Mouse (Mus musculus) kidney, embryonic 15.5 days (tissue): ENCODE measurements around the gene Fuz. TPM values are rescaled to one million over a fixed set of nuclear protein-coding genes. Genes with fewer than 3 reads are reported as not detected.
"Not testable (repeated sequence)": the region's sequence is repeated elsewhere in the genome, so short reads cannot be mapped to it uniquely, and the experiment has no call there.

Source experiments
- ATAC-seq: fragments of 200-750 bp; cut with Nextera tagmentation; replicated peaks from 2 replicates; pipeline ENCODE4 v1.8.0; 2017; ENCODE audit warnings: moderate TSS enrichment; ENCODE audit not compliant: low FRiP score
- H3K27ac ChIP-seq: fragments of 300-500 bp; sonication (generic); 2 replicates; pipeline ENCODE4 v1.5.1; 2015; ENCODE audit warnings: mild to moderate bottlenecking, inconsistent platforms
- H3K27me3 ChIP-seq: fragments of 300-500 bp; sonication (generic); 2 replicates; pipeline ENCODE4 v1.6.1; 2015; ENCODE audit warnings: inconsistent platforms
- H3K36me3 ChIP-seq: fragments of 300-500 bp; sonication (generic); 2 replicates; pipeline ENCODE4 v1.6.1; 2015; ENCODE audit warnings: inconsistent platforms
- H3K4me1 ChIP-seq: fragments of 300-500 bp; sonication (generic); 2 replicates; pipeline ENCODE4 v1.6.1; 2015; ENCODE audit warnings: inconsistent platforms
- H3K4me2 ChIP-seq: fragments of 300-500 bp; sonication (generic); 2 replicates; pipeline ENCODE4 v1.6.1; 2015; ENCODE audit warnings: moderate library complexity, mild to moderate bottlenecking, inconsistent platforms
- H3K4me3 ChIP-seq: fragments of 300-500 bp; sonication (generic); replicated peaks from 2 replicates; pipeline ENCODE4 v1.5.1; 2015; ENCODE audit warnings: mild to moderate bottlenecking, inconsistent platforms
- H3K9ac ChIP-seq: fragments of 300-500 bp; sonication (generic); 2 replicates; pipeline ENCODE4 v1.6.1; 2015; ENCODE audit warnings: mild to moderate bottlenecking, inconsistent platforms
- H3K9me3 ChIP-seq: fragments of 300-500 bp; sonication (generic); replicated peaks from 2 replicates; pipeline ENCODE4 v1.6.1; 2016; ENCODE audit warnings: inconsistent platforms
- WGBS: fragments of 180-500 bp; shearing (Covaris S2); methylation state at CpG from one replicate; pipeline ENCODE4 v1.1.7; 2015; ENCODE audit warnings: mixed read lengths; 5-methylcytosine and 5-hydroxymethylcytosine counted together
- polyA plus RNA-seq: library from polyadenylated mRNA; unstranded; fragments of >200 nt; fragmentation: Nextera tagmentation; extraction: Ambion mirVana; gene quantifications from 2 replicates; pipeline ENCODE4 v1.2.1, GENCODE M21; 2015

The Fuz gene
- polyA plus RNA-seq, 1 experiment from 2014 or later, result 24.0 TPM

DNA sequence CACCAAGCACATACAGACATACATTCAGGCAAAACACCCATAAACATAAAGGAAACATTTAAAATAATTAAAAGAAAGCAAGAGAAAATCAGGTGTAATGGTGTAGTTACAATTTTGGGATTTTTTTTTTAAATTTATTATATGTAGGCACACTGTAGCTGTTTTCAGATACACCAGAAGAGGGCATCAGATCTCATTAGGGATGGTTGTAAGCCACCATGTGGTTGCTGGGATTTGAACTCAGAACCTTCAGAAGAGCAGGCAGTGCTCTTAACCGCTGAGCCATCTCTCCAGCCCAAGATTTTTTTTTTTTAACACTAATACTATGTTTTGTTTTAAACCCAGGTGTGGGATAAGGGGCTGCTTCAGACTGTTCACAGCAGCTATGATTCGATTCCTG lies 24.1 kb upstream of the Fuz start:
- H3K9ac ChIP-seq, ATAC-seq, H3K27me3 ChIP-seq, H3K9me3 ChIP-seq, H3K4me3 ChIP-seq, H3K4me2 ChIP-seq, H3K27ac ChIP-seq: not testable (repeated sequence)
- Histone ChIP-seq H3K36me3 (peaks cover 13% of the 10 kb centered on the region), H3K4me1 (peaks cover 38% of the 10 kb centered on the region)
- WGBS, result 91% methylated on average over 2 of the region's 2 CpGs

DNA sequence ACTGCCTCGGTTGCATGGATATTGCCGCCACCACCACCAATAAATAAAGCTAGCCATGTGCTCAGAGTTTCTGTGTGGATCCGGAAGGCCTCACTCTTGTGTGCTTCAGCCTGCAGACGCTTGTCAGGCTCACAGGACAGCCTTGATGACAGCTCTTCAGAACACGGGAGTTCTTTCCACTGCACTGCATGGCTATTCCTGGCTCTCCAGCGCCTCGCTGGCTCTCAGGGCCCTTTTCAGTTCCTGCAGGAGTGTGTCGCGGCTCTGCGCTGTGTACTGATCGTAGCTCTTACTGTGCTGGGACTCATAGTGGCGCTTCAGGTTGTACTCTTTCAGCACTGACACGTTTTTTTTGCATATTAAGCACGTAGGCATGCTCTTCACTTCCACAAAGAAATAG lies 18.0 kb upstream of the Fuz start:
- ATAC-seq, result no peak
- Histone ChIP-seq H3K9me3 (no peaks in the 10 kb centered on the region), H3K27me3 (no peaks in the 10 kb centered on the region), H3K27ac (no peak overlapping the region), H3K9ac (no peak overlapping the region), H3K4me1 (peaks cover 9% of the 10 kb centered on the region; the same call in 1 of the 2 replicates), H3K36me3 (peaks cover 73% of the 10 kb centered on the region), H3K4me3 (no peak overlapping the region), H3K4me2 (no peak overlapping the region)
- WGBS, result 86% methylated on average over 14 of the region's 14 CpGs

DNA sequence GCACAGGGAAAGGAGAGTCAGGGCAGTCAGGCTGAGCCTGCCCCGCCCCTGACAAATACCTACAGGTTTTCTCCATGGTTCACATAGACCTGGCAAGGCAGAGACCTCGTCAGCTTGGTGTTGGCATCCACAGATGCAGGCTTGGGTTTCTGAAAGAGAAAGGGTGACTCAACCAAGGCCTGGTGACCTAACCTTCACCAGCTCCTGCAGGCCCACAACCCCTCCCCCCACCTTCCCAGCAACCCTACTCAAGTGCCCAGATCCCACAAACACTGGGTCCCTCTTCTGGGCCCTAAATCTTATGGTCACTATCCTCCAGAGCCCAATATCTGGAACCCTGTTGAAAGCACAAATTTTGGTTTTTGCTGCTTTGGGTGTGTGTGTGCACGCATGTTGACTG lies 12.8 kb upstream of the Fuz start:
- Histone ChIP-seq H3K4me1 (peaks cover 17% of the 10 kb centered on the region; the same call in 1 of the 2 replicates), H3K4me3 (no peak overlapping the region), H3K27me3 (no peaks in the 10 kb centered on the region), H3K4me2 (no peak overlapping the region), H3K9me3 (no peaks in the 10 kb centered on the region), H3K36me3 (peaks cover 95% of the 10 kb centered on the region), H3K27ac (no peak overlapping the region), H3K9ac (no peak overlapping the region)
- 88% methylated on average over 3 of the region's 3 CpGs for WGBS
- no peak for ATAC-seq

DNA sequence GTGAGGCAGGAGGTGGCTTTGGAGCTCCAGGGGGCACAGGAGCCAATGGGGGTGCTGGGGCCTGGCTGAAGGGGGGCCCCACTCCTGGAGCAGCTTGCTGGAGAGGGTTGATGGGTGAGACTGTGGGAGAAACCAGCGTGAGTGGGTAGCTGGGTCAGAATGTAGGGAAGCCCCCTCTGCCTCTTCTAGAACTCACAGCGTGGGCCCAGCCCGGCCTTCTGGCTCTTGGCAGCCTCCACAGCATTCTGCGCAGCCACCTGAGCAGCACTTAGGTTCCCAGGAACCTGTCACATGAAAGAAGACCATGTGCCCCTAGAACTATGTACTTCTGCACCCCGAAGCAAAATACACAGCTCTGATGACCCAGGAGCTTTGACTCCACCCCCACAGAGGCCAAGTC lies 11.2 kb upstream of the Fuz start:
- H3K4me2 ChIP-seq, result no peak overlapping the region
- no peak overlapping the region for H3K4me3 ChIP-seq
- H3K27ac ChIP-seq, result no peak overlapping the region
- peaks cover 95% of the 10 kb centered on the region for H3K36me3 ChIP-seq
- ATAC-seq, result no peak
- H3K27me3 ChIP-seq, result no peaks in the 10 kb centered on the region
- H3K9me3 ChIP-seq, result no peaks in the 10 kb centered on the region
- WGBS, result 90% methylated on average over 5 of the region's 5 CpGs
- no peak overlapping the region for H3K9ac ChIP-seq
- peaks cover 23% of the 10 kb centered on the region; the same call in 1 of the 2 replicates for H3K4me1 ChIP-seq

DNA sequence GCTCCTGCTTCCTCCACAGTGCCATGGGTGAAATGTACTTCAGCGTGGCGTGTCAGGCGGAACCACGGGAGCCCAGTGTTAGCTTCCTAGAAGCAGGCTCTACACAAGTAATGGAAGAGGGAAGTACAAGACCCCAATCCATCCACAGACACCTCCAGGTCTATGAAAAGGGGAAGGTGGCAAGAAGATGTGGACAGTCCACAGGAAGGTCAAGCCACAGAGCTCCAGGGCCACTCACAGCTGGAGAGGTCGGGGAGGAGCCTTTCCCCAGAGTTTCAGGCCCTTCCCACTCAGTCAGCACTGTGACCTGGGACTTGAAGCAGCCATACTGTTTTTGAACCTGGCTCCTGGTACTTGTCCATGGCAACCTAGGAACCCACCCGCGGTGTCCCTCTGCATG lies 8.9 kb upstream of the Fuz start:
- H3K27ac ChIP-seq, result 0 out of 2 replicates have a peak overlapping the region, but pooled peaks have one; percentile 9
- WGBS, result 80% methylated on average over 7 of the region's 7 CpGs
- peaks cover 81% of the 10 kb centered on the region for H3K36me3 ChIP-seq

DNA sequence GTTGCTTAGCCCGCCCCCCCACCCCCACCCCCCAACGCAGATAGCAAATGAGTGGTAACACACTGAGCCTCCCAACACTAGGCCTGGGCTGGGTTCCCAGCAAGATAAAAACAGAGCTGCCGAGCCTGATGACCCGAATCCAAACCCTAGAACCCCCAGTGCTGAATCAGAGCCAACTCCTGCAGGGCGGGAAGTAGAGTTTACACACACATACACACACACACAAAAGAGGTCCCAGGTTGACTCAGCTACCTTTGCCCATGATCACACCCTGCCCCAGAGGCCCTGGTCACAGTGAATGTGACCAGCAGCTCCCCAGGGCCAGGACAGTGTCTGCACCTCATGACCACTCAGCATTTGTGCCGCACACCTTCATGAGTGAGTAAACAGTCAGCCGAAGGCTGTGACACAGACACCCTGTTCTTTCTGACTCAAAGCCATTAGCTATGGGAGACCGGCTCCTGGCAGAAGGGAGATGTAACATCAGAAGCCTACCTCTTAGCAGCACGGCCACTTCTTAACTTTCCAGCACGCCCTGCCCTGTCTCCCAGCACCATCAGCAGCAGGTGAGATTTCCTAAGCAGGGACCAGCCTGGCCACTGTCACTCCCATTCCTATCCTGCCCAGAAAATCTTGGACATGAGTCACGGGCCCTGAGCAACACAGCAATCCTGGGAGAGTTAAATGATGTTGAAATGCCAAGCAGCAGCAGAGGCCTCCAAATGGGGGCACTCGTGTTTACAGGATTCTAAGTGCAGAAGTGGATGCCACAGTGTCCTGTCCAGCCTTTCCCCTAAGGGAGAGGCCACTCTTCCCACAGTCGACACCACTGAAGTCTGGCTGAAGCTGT lies 7.4 kb upstream of the Fuz start:
- H3K4me2 ChIP-seq, result no peak overlapping the region
- no peak for ATAC-seq
- 81% methylated on average over 13 of the region's 13 CpGs for WGBS
- peaks cover 66% of the 10 kb centered on the region for H3K36me3 ChIP-seq
- H3K4me3 ChIP-seq, result no peak overlapping the region
- no peaks in the 10 kb centered on the region for H3K27me3 ChIP-seq
- H3K4me1 ChIP-seq, result peaks cover 44% of the 10 kb centered on the region
- no peaks in the 10 kb centered on the region for H3K9me3 ChIP-seq
- 0 out of 2 replicates have a peak overlapping the region, but pooled peaks have one; percentile 1 for H3K9ac ChIP-seq
- H3K27ac ChIP-seq, result no peak overlapping the region

More for the DNA sequence above, 8.9 kb upstream of the Fuz start:
- Histone ChIP-seq H3K9me3 (no peaks in the 10 kb centered on the region), H3K4me2 (no peak overlapping the region), H3K27me3 (no peaks in the 10 kb centered on the region), H3K9ac (no peak overlapping the region), H3K4me1 (peaks cover 39% of the 10 kb centered on the region), H3K4me3 (no peak overlapping the region)
- ATAC-seq, result no peak

DNA sequence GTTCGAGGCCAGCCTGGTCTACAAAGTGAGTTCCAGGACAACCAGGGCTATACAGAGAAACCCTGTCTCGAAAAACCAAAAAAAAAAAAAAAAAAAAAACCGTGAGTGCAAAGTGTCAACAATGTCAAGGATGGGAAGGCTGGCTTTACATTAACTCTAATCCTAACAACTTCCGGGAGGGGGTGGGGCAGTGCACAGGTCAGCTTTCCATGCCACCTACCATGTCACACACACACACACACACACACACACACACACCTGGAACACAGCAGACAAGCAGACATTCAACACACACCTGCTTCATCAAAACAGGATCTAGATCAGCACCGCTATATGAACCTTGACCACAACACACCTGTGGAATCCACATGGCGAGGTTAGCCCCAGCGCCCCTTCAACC lies 5.7 kb upstream of the Fuz start:
- WGBS, result 84% methylated on average over 6 of the region's 7 CpGs
- H3K9ac ChIP-seq, result peak overlapping the region; percentile 93; the same call in 1 of the 2 replicates
- H3K4me2 ChIP-seq, result peak overlapping the region; percentile 86

DNA sequence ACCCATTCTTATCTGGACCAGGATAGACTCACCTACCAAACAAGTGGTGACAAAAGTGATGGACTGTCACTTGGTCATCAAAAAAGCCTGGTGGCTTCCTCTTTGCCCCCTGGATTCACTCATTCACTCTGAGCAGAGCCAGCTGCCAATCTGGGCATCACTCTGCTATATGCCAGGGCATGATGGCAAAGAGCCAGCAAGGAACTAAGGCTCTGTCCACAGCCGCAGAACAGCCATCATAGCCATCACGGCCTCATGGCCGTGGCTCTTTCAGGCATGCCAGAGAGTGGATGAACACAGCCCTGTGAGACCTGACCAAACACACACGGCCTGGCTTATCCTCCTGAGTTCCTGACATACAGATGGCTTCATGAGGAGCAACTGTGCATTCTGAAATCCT lies 5.1 kb upstream of the Fuz start:
- H3K9ac ChIP-seq, result peak overlapping the region; percentile 93; the same call in 1 of the 2 replicates
- H3K4me3 ChIP-seq, result peak overlapping the region; percentile 87
- peak overlapping the region; percentile 86 for H3K4me2 ChIP-seq
- H3K36me3 ChIP-seq, result peaks cover 44% of the 10 kb centered on the region
- H3K4me1 ChIP-seq, result peaks cover 54% of the 10 kb centered on the region
- 88% methylated on average over 4 of the region's 4 CpGs for WGBS
- no peak for ATAC-seq
- H3K9me3 ChIP-seq, result no peaks in the 10 kb centered on the region
- no peaks in the 10 kb centered on the region for H3K27me3 ChIP-seq
- 0 out of 2 replicates have a peak overlapping the region, but pooled peaks have one; percentile 9 for H3K27ac ChIP-seq

More for the DNA sequence above, 5.7 kb upstream of the Fuz start:
- Histone ChIP-seq H3K4me3 (0 out of 2 replicates have a peak overlapping the region, but pooled peaks have one; percentile 87), H3K4me1 (peaks cover 50% of the 10 kb centered on the region), H3K27ac (0 out of 2 replicates have a peak overlapping the region, but pooled peaks have one; percentile 9), H3K36me3 (peaks cover 50% of the 10 kb centered on the region), H3K27me3 (no peaks in the 10 kb centered on the region), H3K9me3 (no peaks in the 10 kb centered on the region)
- no peak for ATAC-seq

DNA sequence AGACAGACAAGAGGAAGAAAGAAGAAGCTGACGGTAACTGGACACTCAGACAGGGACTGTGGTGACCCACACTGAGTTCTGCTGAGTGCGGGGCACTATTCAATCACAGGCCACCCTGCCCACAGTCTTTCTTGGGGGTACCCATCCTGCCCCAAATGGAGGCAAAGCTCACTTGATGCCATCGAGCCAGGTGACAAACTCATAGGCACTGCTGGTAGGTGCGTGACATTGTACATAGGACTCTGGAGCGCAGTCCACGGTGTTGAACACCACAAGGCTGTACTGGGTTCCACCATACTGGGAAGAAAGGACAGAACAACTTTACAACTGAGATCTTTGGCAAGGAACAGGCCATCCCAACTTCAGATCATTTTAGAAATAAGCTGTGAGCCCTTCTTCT lies 4.3 kb upstream of the Fuz start:
- no peaks in the 10 kb centered on the region for H3K9me3 ChIP-seq
- peak overlapping the region; percentile 86 for H3K4me2 ChIP-seq
- ATAC-seq, result no peak
- WGBS, result 15% methylated on average over 6 of the region's 6 CpGs
- H3K27ac ChIP-seq, result peak overlapping the region; percentile 99
- H3K4me3 ChIP-seq, result peak overlapping the region; percentile 87
- no peaks in the 10 kb centered on the region for H3K27me3 ChIP-seq
- peak overlapping the region; percentile 93 for H3K9ac ChIP-seq
- peaks cover 35% of the 10 kb centered on the region for H3K36me3 ChIP-seq
- peaks cover 49% of the 10 kb centered on the region for H3K4me1 ChIP-seq

DNA sequence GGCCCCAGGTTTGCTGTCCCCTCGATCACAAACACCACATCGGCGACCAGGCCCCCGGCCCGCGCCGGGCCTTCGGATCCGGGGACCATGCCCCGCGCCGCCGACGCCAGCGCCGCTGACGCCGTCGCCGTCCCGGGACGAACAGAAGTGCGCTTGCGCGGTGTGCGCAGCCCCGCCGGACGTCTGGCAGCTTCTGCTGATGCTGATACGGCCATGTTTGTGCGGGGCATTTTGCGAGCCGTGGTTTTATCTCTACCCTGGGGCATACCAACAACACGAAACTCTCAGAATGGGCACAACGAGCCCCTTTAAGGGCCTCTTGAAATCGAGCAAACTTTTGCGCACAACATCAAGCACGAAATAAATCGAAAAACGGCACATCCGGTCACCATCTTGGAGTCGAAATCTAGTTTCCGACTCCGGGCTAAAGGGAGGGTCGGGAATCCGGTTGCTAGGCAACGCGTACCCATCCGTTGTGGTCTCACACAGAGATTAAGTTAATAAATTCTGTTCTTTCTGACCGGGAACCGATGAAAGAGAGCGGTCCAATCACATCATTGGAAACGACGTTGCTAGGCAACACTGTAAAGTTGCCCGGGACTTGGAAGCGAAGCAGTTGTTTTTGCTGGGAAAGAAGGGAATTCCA lies 3.5 kb upstream of the Fuz start, which contains the start of gene Med25:
TSS of gene Med25 (minus strand) at position 437 of the 646 bp plus-strand sequence.
- Histone ChIP-seq H3K27ac (peak within 1 kb of the TSS; percentile 99), H3K4me3 (peak within 1 kb of the TSS; percentile 87), H3K27me3 (no peaks in the 10 kb centered on the region), H3K4me2 (peak within 1 kb of the TSS; percentile 86), H3K9ac (peak within 1 kb of the TSS; percentile 93), H3K4me1 (peaks cover 51% of the 10 kb centered on the region), H3K36me3 (peaks cover 29% of the 10 kb centered on the region), H3K9me3 (no peaks in the 10 kb centered on the region)
- under 1% methylated on average over 56 of the region's 56 CpGs for WGBS
- peak; percentile 77 for ATAC-seq

DNA sequence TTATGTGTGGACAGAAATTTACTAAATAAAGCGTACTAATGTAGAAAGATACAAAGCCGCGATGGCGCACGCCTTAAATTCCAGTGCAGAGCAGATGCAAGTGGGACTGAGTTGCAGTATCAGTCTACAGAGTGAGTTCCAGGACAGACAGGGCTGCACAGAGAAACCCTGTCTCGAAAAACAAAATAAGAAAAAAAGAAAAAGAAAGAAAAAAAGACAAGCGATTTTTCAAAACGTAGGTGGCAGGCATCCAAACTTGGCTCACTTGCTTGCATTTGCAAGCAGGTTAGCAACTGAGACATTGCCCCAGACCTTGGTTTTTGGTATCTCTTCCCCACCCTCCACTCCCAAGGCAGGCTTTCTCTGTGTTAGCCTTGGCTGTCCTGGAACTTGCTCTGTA lies 2.7 kb upstream of the Fuz start:
- Histone ChIP-seq H3K9ac (no peak overlapping the region), H3K4me3 (peak overlapping the region; percentile 87), H3K4me1 (peaks cover 55% of the 10 kb centered on the region), H3K4me2 (peak overlapping the region; percentile 86), H3K36me3 (peaks cover 27% of the 10 kb centered on the region), H3K9me3 (no peaks in the 10 kb centered on the region), H3K27ac (peak overlapping the region; percentile 91), H3K27me3 (no peaks in the 10 kb centered on the region)
- ATAC-seq, result no peak
- 29% methylated on average over 8 of the region's 8 CpGs for WGBS

DNA sequence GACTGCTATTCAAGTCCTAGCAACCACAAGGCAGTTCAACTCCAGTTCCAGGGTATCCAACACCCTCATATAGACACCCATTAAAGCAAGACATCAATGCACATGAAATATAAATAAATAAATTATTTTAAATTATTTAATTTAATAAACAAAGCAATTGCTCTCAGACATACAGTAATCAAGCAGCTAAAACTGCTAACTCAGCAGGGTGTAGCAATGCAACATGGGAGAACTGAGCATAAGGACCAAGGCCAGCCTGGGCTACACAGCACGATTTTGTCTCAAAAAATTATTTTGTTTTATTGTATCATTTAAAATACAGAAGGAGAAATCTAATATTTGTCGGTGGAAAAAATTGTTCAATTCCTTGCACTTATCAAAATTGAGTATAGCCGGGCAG lies 1.7 kb upstream of the Fuz start:
- Histone ChIP-seq H3K27ac (no peak overlapping the region), H3K9me3 (no peaks in the 10 kb centered on the region), H3K9ac (no peak overlapping the region), H3K4me2 (no peak overlapping the region), H3K36me3 (peaks cover 21% of the 10 kb centered on the region), H3K4me3 (no peak overlapping the region), H3K27me3 (no peaks in the 10 kb centered on the region), H3K4me1 (peaks cover 59% of the 10 kb centered on the region)
- 86% methylated on average over 3 of the region's 3 CpGs for WGBS
- no peak for ATAC-seq
